Mouse (Mus musculus): ENCODE data around the gene Pias3. TPM values are rescaled to one million over a fixed set of nuclear protein-coding genes. Genes with fewer than 3 reads are reported as not detected.

The Pias3 gene
- polyA plus RNA-seq, 1 experiment from 2014 or later: 35.5 TPM

DNA sequence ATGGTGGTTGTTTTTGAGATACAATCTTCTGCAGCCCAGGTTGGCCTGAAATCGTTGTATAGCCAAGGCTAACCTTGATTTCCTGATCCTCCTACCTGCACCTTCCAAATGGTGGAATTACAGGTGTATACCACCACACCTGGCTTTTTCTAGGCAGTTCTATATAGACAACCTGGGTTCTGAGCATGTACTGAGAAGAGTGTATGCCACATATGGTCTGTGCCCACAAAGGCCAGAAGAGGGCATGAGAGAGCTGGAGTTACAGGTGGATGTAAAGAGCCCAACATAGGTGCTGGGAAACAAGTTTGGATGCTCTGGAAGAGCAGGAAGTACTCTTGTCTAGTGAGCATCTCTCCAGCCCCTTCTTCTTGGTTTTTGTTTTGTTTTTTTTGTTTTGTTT is 28.9 kb upstream of the Pias3 start:
- ATAC-seq (replicated peaks; ENCODE audit: insufficient number of reproducible peaks, low FRiP score, low TSS enrichment, low read depth) (no peak), DNase-seq (ENCODE audit: low spot score) (no peak)
- Histone ChIP-seq H3K36me3 (replicated peaks; ENCODE audit: control insufficient read depth, insufficient read depth, low read depth, low read length) (no peaks in the 10 kb centered on the region), H3K4me2 (ENCODE audit: low read depth, low read length) (no peak overlapping the region), H3K4me1 (ENCODE audit: control insufficient read depth, insufficient read depth, low read length) (no peaks in the 10 kb centered on the region), H3K9ac (replicated peaks; ENCODE audit: low read length) (no peak overlapping the region), H3K9me3 (replicated peaks; ENCODE audit: control insufficient read depth, low read length) (no peaks in the 10 kb centered on the region), H3K4me3 (ENCODE audit: low read depth, low read length) (no peak overlapping the region), H3K27ac (replicated peaks; ENCODE audit: low read depth, low read length) (no peak overlapping the region), H3K27me3 (ENCODE audit: control insufficient read depth, insufficient read depth, low read length) (no peaks in the 10 kb centered on the region)
- 52% methylated on average over 1 of the region's 1 CpGs for WGBS

DNA sequence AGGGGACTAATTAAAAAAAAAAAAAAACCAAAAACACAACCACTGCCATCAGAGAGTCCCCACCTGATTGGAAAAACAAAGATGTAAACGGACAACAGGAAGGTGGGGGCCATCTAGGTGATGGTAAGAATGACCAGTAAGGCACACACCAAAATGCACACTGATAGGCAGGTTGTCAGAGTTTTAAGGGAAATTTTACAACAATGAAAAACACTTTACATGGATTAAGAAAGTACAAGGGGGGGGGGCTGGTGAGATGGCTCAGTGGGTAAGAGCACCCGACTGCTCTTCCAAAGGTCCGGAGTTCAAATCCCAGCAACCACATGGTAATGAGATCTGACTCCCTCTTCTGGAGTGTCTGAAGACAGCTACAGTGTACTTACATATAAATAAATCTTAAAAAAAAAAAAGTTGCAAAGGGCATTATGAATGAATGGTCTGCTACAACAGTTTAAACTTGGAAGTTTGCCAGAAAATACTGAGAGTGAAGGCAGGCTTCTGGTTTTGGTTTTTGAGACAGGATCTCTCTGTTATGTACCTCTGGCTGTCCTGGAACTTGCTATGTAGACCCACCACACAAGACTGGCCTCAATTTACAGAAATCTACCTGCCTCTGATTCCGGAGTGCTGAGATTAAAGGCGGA is 27.6 kb upstream of the Pias3 start:
- H3K9ac ChIP-seq (replicated peaks; ENCODE audit: low read length): no peak overlapping the region
- ATAC-seq (replicated peaks; ENCODE audit: insufficient number of reproducible peaks, low FRiP score, low TSS enrichment, low read depth) (no peak), DNase-seq (ENCODE audit: low spot score) (no peak)
- 90% methylated on average over 5 of the region's 5 CpGs for WGBS
- no peak overlapping the region for H3K27ac ChIP-seq (replicated peaks; ENCODE audit: low read depth, low read length)
- no peaks in the 10 kb centered on the region for H3K9me3 ChIP-seq (replicated peaks; ENCODE audit: control insufficient read depth, low read length)
- H3K27me3 ChIP-seq (ENCODE audit: control insufficient read depth, insufficient read depth, low read length): no peaks in the 10 kb centered on the region
- no peaks in the 10 kb centered on the region for H3K36me3 ChIP-seq (replicated peaks; ENCODE audit: control insufficient read depth, insufficient read depth, low read depth, low read length)
- H3K4me2 ChIP-seq (ENCODE audit: low read depth, low read length): no peak overlapping the region
- H3K4me1 ChIP-seq (ENCODE audit: control insufficient read depth, insufficient read depth, low read length): no peaks in the 10 kb centered on the region
- no peak overlapping the region for H3K4me3 ChIP-seq (ENCODE audit: low read depth, low read length)

DNA sequence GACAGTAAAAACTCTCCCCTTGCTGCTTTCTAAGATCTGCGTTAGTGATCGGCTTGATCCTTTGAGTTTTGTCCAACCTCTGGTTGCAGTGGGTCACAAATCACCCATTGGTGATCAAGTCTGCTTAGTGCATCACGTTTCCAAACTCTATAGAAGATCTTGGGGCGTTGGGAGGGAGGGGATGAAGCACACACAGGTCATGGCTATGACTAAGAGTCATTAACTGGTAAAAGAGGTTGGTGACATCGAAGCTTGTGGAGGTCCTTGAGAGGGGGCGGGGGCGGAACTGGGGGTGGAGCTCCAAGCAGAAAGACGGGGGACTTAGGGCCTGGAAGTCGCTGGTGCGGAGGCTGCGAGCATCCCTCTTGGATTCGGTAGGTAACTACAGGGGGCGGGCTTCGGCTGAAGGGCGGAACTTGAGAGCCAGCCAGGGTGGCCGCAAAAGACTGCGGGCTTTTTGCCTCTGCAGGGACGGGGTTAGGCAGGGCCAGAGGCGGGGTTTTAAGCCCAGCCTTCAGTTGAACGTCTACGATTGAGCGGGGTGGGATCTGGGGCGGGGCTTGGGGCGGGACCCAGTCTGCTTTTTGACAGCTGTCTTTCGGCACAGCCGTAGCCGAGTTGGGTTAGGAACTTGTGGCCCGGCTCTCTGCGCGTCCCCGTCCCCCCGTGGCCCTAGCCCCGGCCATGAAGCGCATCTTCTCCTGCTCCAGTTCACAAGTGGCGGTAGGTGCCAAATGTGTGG is 26.3 kb upstream of the Pias3 start, which contains the start of gene Ankrd35:
Gene Ankrd35, plus strand, starts transcription at position 405 of the 742 bp plus-strand sequence.
- Histone ChIP-seq H3K27me3 (ENCODE audit: control insufficient read depth, insufficient read depth, low read length) (no peaks in the 10 kb centered on the region), H3K9me3 (replicated peaks; ENCODE audit: control insufficient read depth, low read length) (no peaks in the 10 kb centered on the region), H3K4me1 (ENCODE audit: control insufficient read depth, insufficient read depth, low read length) (no peaks in the 10 kb centered on the region), H3K4me3 (ENCODE audit: low read depth, low read length) (peak within 1 kb of the TSS; percentile 29), H3K27ac (replicated peaks; ENCODE audit: low read depth, low read length) (no peak within 1 kb of the TSS), H3K9ac (replicated peaks; ENCODE audit: low read length) (peak within 1 kb of the TSS; percentile 30), H3K4me2 (ENCODE audit: low read depth, low read length) (peak within 1 kb of the TSS; percentile 72), H3K36me3 (replicated peaks; ENCODE audit: control insufficient read depth, insufficient read depth, low read depth, low read length) (no peaks in the 10 kb centered on the region)
- 4% methylated on average over 35 of the region's 35 CpGs for WGBS
- ATAC-seq (replicated peaks; ENCODE audit: insufficient number of reproducible peaks, low FRiP score, low TSS enrichment, low read depth): peak; percentile 93
- peak; percentile 92 for DNase-seq (ENCODE audit: low spot score)

DNA sequence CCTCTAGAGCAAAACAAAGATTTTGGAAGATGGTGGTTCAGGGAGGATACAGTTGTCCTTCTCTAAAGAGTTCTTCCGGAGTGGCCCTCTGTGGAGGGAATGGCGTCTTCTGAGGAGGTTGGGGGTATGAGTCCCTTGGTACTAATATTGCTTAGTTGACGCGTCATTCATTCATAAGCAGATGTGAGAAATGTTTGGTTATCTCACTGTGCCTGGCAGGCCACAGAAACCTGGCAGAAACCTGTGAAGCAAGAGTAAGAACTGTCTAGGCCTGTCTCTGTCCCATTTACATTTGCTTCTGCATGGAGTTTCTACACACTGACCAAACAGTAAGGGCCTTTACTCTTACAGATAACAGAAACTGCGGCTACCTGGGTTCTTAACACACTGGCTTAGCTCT is 24.7 kb upstream of the Pias3 start:
- ATAC-seq (replicated peaks; ENCODE audit: insufficient number of reproducible peaks, low FRiP score, low TSS enrichment, low read depth): no peak
- no peaks in the 10 kb centered on the region for H3K4me1 ChIP-seq (ENCODE audit: control insufficient read depth, insufficient read depth, low read length)
- no peaks in the 10 kb centered on the region for H3K9me3 ChIP-seq (replicated peaks; ENCODE audit: control insufficient read depth, low read length)
- WGBS: 93% methylated on average over 5 of the region's 5 CpGs
- no peaks in the 10 kb centered on the region for H3K27me3 ChIP-seq (ENCODE audit: control insufficient read depth, insufficient read depth, low read length)
- DNase-seq (ENCODE audit: low spot score): no peak
- H3K9ac ChIP-seq (replicated peaks; ENCODE audit: low read length): no peak overlapping the region
- no peak overlapping the region for H3K4me3 ChIP-seq (ENCODE audit: low read depth, low read length)
- H3K27ac ChIP-seq (replicated peaks; ENCODE audit: low read depth, low read length): no peak overlapping the region
- H3K4me2 ChIP-seq (ENCODE audit: low read depth, low read length): no peak overlapping the region
- H3K36me3 ChIP-seq (replicated peaks; ENCODE audit: control insufficient read depth, insufficient read depth, low read depth, low read length): no peaks in the 10 kb centered on the region

DNA sequence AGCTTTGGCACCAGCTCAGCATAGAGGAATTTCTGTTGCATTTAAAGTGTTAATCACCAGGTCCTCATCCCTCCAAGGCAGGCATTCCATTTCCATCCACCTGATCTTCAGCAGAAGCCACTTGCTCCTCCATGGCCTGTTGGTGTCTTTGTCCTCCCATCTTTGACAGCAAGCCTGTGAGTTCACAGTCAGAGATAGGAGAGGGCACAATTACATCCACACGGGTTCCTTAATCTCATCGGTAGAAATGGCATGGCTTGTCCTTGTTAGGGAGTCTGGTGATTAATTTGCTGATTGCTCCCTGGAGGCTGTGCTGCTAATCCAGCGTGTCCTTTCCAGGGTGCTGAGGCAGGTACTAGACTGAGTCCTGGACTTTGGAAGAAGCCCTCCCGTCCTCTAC is 22.7 kb upstream of the Pias3 start:
- DNase-seq (ENCODE audit: low spot score): no peak
- WGBS: 63% methylated on average over 4 of the region's 4 CpGs

DNA sequence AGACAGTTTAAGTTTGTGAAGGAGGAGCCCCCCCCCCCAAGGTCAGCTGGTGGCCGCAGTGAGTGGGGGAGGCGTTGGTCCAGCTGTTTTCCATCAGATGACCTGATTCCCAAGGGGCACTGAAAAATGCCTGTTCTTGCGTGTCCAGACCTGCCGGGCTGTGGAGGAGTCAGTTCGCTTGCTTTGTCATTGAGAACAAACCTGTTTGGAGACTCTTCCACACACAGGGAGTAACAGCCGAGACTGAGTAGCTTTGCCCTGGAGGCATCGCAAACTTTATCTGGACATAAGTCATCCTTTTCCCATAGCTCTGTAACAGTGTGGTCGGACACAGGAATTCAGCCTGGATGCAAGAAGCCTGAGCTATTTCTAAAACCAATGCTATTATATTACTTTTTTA is 21.7 kb upstream of the Pias3 start:
- Histone ChIP-seq H3K9me3 (replicated peaks; ENCODE audit: control insufficient read depth, low read length) (no peaks in the 10 kb centered on the region), H3K36me3 (replicated peaks; ENCODE audit: control insufficient read depth, insufficient read depth, low read depth, low read length) (no peaks in the 10 kb centered on the region), H3K4me2 (ENCODE audit: low read depth, low read length) (no peak overlapping the region), H3K27ac (replicated peaks; ENCODE audit: low read depth, low read length) (peak overlapping the region; percentile 38; the same call in 1 of the 2 replicates), H3K9ac (replicated peaks; ENCODE audit: low read length) (no peak overlapping the region), H3K27me3 (ENCODE audit: control insufficient read depth, insufficient read depth, low read length) (no peaks in the 10 kb centered on the region), H3K4me3 (ENCODE audit: low read depth, low read length) (no peak overlapping the region), H3K4me1 (ENCODE audit: control insufficient read depth, insufficient read depth, low read length) (no peaks in the 10 kb centered on the region)
- no peak for ATAC-seq (replicated peaks; ENCODE audit: insufficient number of reproducible peaks, low FRiP score, low TSS enrichment, low read depth)
- peak; percentile 58 for DNase-seq (ENCODE audit: low spot score)
- 23% methylated on average over 8 of the region's 8 CpGs for WGBS

More for the DNA sequence above, 22.7 kb upstream of the Pias3 start:
- H3K36me3 ChIP-seq (replicated peaks; ENCODE audit: control insufficient read depth, insufficient read depth, low read depth, low read length): no peaks in the 10 kb centered on the region
- no peak overlapping the region for H3K4me3 ChIP-seq (ENCODE audit: low read depth, low read length)
- H3K4me2 ChIP-seq (ENCODE audit: low read depth, low read length): no peak overlapping the region
- H3K4me1 ChIP-seq (ENCODE audit: control insufficient read depth, insufficient read depth, low read length): no peaks in the 10 kb centered on the region
- ATAC-seq (replicated peaks; ENCODE audit: insufficient number of reproducible peaks, low FRiP score, low TSS enrichment, low read depth): no peak
- no peak overlapping the region for H3K27ac ChIP-seq (replicated peaks; ENCODE audit: low read depth, low read length)
- no peaks in the 10 kb centered on the region for H3K9me3 ChIP-seq (replicated peaks; ENCODE audit: control insufficient read depth, low read length)
- H3K27me3 ChIP-seq (ENCODE audit: control insufficient read depth, insufficient read depth, low read length): no peaks in the 10 kb centered on the region
- H3K9ac ChIP-seq (replicated peaks; ENCODE audit: low read length): no peak overlapping the region

DNA sequence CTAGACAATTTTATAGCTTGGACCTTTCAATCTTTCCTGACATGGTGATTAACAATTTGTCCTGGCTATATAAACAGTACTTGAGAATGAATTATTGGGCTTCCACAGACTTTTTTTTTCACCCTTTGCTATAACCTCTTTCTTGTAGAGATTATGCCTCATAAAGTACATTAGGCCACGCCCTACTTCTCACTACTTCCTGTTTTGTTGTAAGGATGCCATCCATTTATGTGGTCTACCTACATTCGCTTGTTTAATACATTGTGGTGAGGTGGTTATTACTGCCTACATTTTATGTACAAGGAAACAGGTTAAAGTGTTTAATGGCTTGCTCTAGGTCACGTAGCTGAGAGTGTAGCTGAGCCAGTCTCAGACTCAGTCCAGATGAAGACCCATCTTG is 21.0 kb upstream of the Pias3 start:
- H3K9me3 ChIP-seq (replicated peaks; ENCODE audit: control insufficient read depth, low read length): no peaks in the 10 kb centered on the region
- WGBS: 88% methylated on average over 3 of the region's 3 CpGs
- no peaks in the 10 kb centered on the region; the same call in 1 of the 2 replicates for H3K27me3 ChIP-seq (ENCODE audit: control insufficient read depth, insufficient read depth, low read length)
- ATAC-seq (replicated peaks; ENCODE audit: insufficient number of reproducible peaks, low FRiP score, low TSS enrichment, low read depth) (no peak), DNase-seq (ENCODE audit: low spot score) (no peak)
- no peaks in the 10 kb centered on the region for H3K36me3 ChIP-seq (replicated peaks; ENCODE audit: control insufficient read depth, insufficient read depth, low read depth, low read length)
- no peak overlapping the region for H3K4me2 ChIP-seq (ENCODE audit: low read depth, low read length)
- H3K27ac ChIP-seq (replicated peaks; ENCODE audit: low read depth, low read length): no peak overlapping the region
- no peak overlapping the region for H3K9ac ChIP-seq (replicated peaks; ENCODE audit: low read length)
- no peak overlapping the region for H3K4me3 ChIP-seq (ENCODE audit: low read depth, low read length)
- H3K4me1 ChIP-seq (ENCODE audit: control insufficient read depth, insufficient read depth, low read length): no peaks in the 10 kb centered on the region

DNA sequence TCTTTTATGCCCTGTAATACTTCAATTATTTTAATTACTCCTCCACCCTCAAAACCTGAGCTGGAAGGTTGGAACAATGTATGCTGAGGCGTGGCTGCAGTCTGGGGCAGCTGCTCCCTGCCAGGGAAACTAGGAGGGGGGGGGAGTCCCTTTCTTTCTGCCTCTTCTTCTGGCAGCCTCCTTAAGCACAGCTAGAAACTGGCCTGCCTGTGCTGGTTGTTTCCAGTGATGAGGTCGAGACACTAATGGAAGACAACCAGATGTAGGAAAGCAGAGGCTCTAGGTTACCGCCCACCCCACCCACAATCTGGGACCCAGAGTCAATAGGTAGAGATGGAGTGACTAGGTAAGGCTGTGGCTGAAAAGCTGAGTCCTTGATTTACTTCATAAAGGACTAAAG is 20.5 kb upstream of the Pias3 start:
- DNase-seq (ENCODE audit: low spot score) (no peak), ATAC-seq (replicated peaks; ENCODE audit: insufficient number of reproducible peaks, low FRiP score, low TSS enrichment, low read depth) (no peak)
- Histone ChIP-seq H3K4me1 (ENCODE audit: control insufficient read depth, insufficient read depth, low read length) (no peaks in the 10 kb centered on the region), H3K27me3 (ENCODE audit: control insufficient read depth, insufficient read depth, low read length) (no peaks in the 10 kb centered on the region; the same call in 1 of the 2 replicates), H3K9me3 (replicated peaks; ENCODE audit: control insufficient read depth, low read length) (no peaks in the 10 kb centered on the region), H3K4me2 (ENCODE audit: low read depth, low read length) (no peak overlapping the region), H3K9ac (replicated peaks; ENCODE audit: low read length) (no peak overlapping the region), H3K27ac (replicated peaks; ENCODE audit: low read depth, low read length) (no peak overlapping the region), H3K4me3 (ENCODE audit: low read depth, low read length) (no peak overlapping the region), H3K36me3 (replicated peaks; ENCODE audit: control insufficient read depth, insufficient read depth, low read depth, low read length) (no peaks in the 10 kb centered on the region)
- 40% methylated on average over 3 of the region's 3 CpGs for WGBS
